Mouse (Mus musculus): Measurements from ENCODE around the gene Parp4.
A peak's percentile ranks its signal among the peaks of the same experiment; 100 is the strongest.

Parp4 gene

GRCm38 (mm10) chr14:56613212-56613611 is 37.8 kb downstream of the Parp4 start:
- no peak for DNase-seq (ENCODE audit: low read depth)

- DNase-seq (ENCODE audit: low read depth): no peak
Measured at GRCm38 (mm10) chr14:56617470-56617869, 42.1 kb downstream of the Parp4 start.

- DNase-seq (ENCODE audit: low read depth): no peak
Measured at GRCm38 (mm10) chr14:56620425-56620824, 45.0 kb downstream of the Parp4 start.

- no peak for DNase-seq (ENCODE audit: low read depth)
Measured at GRCm38 (mm10) chr14:56626202-56626601, 50.8 kb downstream of the Parp4 start.

GRCm38 (mm10) chr14:56628336-56628735 is 52.9 kb downstream of the Parp4 start:
- DNase-seq (ENCODE audit: low read depth): no peak

GRCm38 (mm10) chr14:56631109-56631508 is 55.7 kb downstream of the Parp4 start:
- DNase-seq (ENCODE audit: low read depth): no peak

- no peak for DNase-seq (ENCODE audit: low read depth)
Measured at GRCm38 (mm10) chr14:56647206-56647605, 71.8 kb downstream of the Parp4 start.

GRCm38 (mm10) chr14:56649448-56649847 is 74.0 kb downstream of the Parp4 start:
- no peak for DNase-seq (ENCODE audit: low read depth)

GRCm38 (mm10) chr14:56665651-56666050 is 90.2 kb downstream of the Parp4 start:
- no peak for DNase-seq (ENCODE audit: low read depth)

GRCm38 (mm10) chr14:56666909-56667308 is 91.5 kb downstream of the Parp4 start:
- DNase-seq (ENCODE audit: low read depth): no peak

- DNase-seq (ENCODE audit: low read depth): peak; percentile 99
Measured at GRCm38 (mm10) chr14:56667969-56668802, 92.8 kb downstream of the Parp4 start, which contains the start of gene Mphosph8. Mphosph8 (plus strand) TSS chr14:56668248.

- DNase-seq (ENCODE audit: low read depth): peak; percentile 73
Measured at GRCm38 (mm10) chr14:56669046-56669620, 93.7 kb downstream of the Parp4 start.

GRCm38 (mm10) chr14:56685426-56685825 is 110.0 kb downstream of the Parp4 start:
- DNase-seq (ENCODE audit: low read depth): no peak

- peak; percentile 33 for DNase-seq (ENCODE audit: low read depth)
Measured at GRCm38 (mm10) chr14:56689116-56689515, 113.7 kb downstream of the Parp4 start.

GRCm38 (mm10) chr14:56689766-56690165 is 114.3 kb downstream of the Parp4 start:
- DNase-seq (ENCODE audit: low read depth): peak; percentile 78

- DNase-seq (ENCODE audit: low read depth): no peak
Measured at GRCm38 (mm10) chr14:56695495-56695894, 120.1 kb downstream of the Parp4 start.

- no peak for DNase-seq (ENCODE audit: low read depth)
Measured at GRCm38 (mm10) chr14:56697836-56698235, 122.4 kb downstream of the Parp4 start.

- no peak for DNase-seq (ENCODE audit: low read depth)
Measured at GRCm38 (mm10) chr14:56702644-56703043, 127.2 kb downstream of the Parp4 start.

- no peak for DNase-seq (ENCODE audit: low read depth)
Measured at GRCm38 (mm10) chr14:56705687-56706086, 130.3 kb downstream of the Parp4 start.
